In the genomic region with DNA sequence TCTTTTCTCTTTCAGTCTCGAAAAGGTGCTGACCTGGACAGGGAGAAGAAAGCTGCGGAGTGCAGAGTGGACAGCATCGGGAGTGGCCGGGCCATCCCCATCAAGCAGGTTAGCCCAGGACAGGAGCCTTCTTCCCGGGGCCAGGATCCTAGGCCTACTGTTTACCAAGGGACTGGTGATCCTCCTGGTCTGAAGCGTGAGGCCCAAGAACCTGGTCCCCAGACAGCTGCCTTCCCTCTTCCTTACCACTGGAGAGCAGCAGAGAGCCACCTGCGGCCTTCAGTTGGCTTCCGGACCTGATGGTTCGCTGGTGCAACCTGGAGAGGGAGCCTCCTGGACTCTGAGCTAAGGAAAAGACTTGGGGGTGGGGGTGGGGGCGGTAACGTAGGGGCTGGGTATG, we compare ENCODE assay signal across 9 mouse cellular contexts. TPM values are rescaled to one million over a fixed set of nuclear protein-coding genes. Genes with fewer than 3 reads are reported as not detected.
A peak's percentile ranks its signal among the peaks of the same experiment; 100 is the strongest.
DNase-seq lines count a peak whose midpoint lies in the region; ATAC-seq and TF ChIP-seq lines count a peak whose summit lies in the region.
"Had no signal": no experiment of that assay in that cellular context is flagged by ENCODE, and none has a peak within 500 bp of the region (broad histone marks: within the 10 kb centered on the region; RNA-seq: fewer than 3 reads in every experiment).

No protein-coding gene starts in this region.

- H3K27me3 ChIP-seq in testis, adult 2 months (ENCODE audit: control insufficient read depth, insufficient read depth, low read length), result no peaks in the 10 kb centered on the region
- no peaks in the 10 kb centered on the region for H3K27me3 ChIP-seq in cerebellum, adult 2 months (ENCODE audit: control insufficient read depth, insufficient read depth, low read length)
- H3K27me3 ChIP-seq in limb, embryonic 12.5 days, result peaks cover 9% of the 10 kb centered on the region; the same call in 1 of the 2 replicates
- H3K27me3 ChIP-seq in midbrain, embryonic 12.5 days, result peaks cover 24% of the 10 kb centered on the region
- no peaks in the 10 kb centered on the region for H3K27me3 ChIP-seq in small intestine, adult 2 months (ENCODE audit: control insufficient read depth, insufficient read depth, low read length)

- no peaks in the 10 kb centered on the region for H3K4me1 ChIP-seq in testis, adult 2 months (ENCODE audit: control insufficient read depth, insufficient read depth, low read length)
- peaks cover 40% of the 10 kb centered on the region for H3K4me1 ChIP-seq in cerebellum, adult 2 months (ENCODE audit: control insufficient read depth, insufficient read depth, low read length)
- H3K4me1 ChIP-seq in limb, embryonic 12.5 days (replicated peaks), result peaks cover 53% of the 10 kb centered on the region
- H3K4me1 ChIP-seq in midbrain, embryonic 12.5 days, result peaks cover 67% of the 10 kb centered on the region
- peaks cover 4% of the 10 kb centered on the region for H3K4me1 ChIP-seq in small intestine, adult 2 months (ENCODE audit: control insufficient read depth, insufficient read depth, insufficient read length, low read length)

- no peak overlapping the region for H3K4me2 ChIP-seq in limb, embryonic 12.5 days
- H3K4me2 ChIP-seq in midbrain, embryonic 12.5 days (replicated peaks), result no peak overlapping the region

- H3K36me3 ChIP-seq in testis, adult 2 months (ENCODE audit: control insufficient read depth, insufficient read depth, low read length), result no peaks in the 10 kb centered on the region
- peaks cover 86% of the 10 kb centered on the region for H3K36me3 ChIP-seq in limb, embryonic 12.5 days
- peaks cover 75% of the 10 kb centered on the region for H3K36me3 ChIP-seq in midbrain, embryonic 12.5 days
- H3K36me3 ChIP-seq in small intestine, adult 2 months (ENCODE audit: control insufficient read depth, insufficient read depth, low read length), result peaks cover 33% of the 10 kb centered on the region

- H3K9me3 ChIP-seq in limb, embryonic 12.5 days, result no peaks in the 10 kb centered on the region
- no peaks in the 10 kb centered on the region for H3K9me3 ChIP-seq in midbrain, embryonic 12.5 days

- WGBS in cerebellum, adult 2 months, result 27% methylated on average over 11 of the region's 11 CpGs
- 22% methylated on average over 11 of the region's 11 CpGs for WGBS in limb, embryonic 12.5 days
- 28% methylated on average over 11 of the region's 11 CpGs for WGBS in midbrain, embryonic 12.5 days
- WGBS in small intestine, adult 2 months, result 13% methylated on average over 11 of the region's 11 CpGs

- peak; percentile 12; the same call in 1 of the 2 replicates for ATAC-seq in limb, embryonic 12.5 days (ENCODE audit: insufficient number of reproducible peaks, insufficient read depth, low FRiP score, low TSS enrichment, low read depth)
- peak; percentile 27; the same call in 1 of the 2 replicates for ATAC-seq in midbrain, embryonic 12.5 days (ENCODE audit: low FRiP score, low read depth)

- H3K4me3 ChIP-seq in testis, adult 2 months (ENCODE audit: control insufficient read depth, low read depth, low read length), result no peak overlapping the region
- no peak overlapping the region for H3K4me3 ChIP-seq in cerebellum, adult 2 months (replicated peaks; ENCODE audit: insufficient read depth, low read depth, low read length)
- no peak overlapping the region for H3K4me3 ChIP-seq in limb, embryonic 12.5 days (replicated peaks)
- H3K4me3 ChIP-seq in midbrain, embryonic 12.5 days, result no peak overlapping the region
- H3K4me3 ChIP-seq in small intestine, adult 2 months (ENCODE audit: low read depth, low read length), result peak overlapping the region; percentile 57

- TF ChIP-seq CTCF in testis, adult 2 months (IDR thresholded peaks at IDR 0.05; ENCODE audit: control insufficient read depth, insufficient read depth, insufficient replicate concordance, low read depth, low read length), result peak; percentile 64; the same call in 1 of the 2 replicates
- TF ChIP-seq CTCF in cerebellum, adult 2 months (IDR thresholded peaks at IDR 0.05; ENCODE audit: borderline replicate concordance, insufficient read depth, low read depth, low read length), result peak; percentile 89
- TF ChIP-seq CTCF in small intestine, adult 2 months (IDR thresholded peaks at IDR 0.05; ENCODE audit: extremely low read depth, insufficient read length, insufficient replicate concordance, low read depth, low read length), result peak; percentile 89

- H3K9ac ChIP-seq in limb, embryonic 12.5 days (replicated peaks), result no peak overlapping the region
- no peak overlapping the region for H3K9ac ChIP-seq in midbrain, embryonic 12.5 days (replicated peaks)

- H3K27ac ChIP-seq in testis, adult 2 months (ENCODE audit: control insufficient read depth, insufficient read depth, low read depth, low read length), result no peak overlapping the region
- H3K27ac ChIP-seq in cerebellum, adult 2 months (ENCODE audit: insufficient read depth, low read length), result no peak overlapping the region
- H3K27ac ChIP-seq in limb, embryonic 12.5 days, result peak overlapping the region; percentile 50; the same call in 1 of the 2 replicates
- H3K27ac ChIP-seq in midbrain, embryonic 12.5 days (replicated peaks), result peak overlapping the region; percentile 30
- peak overlapping the region; percentile 81 for H3K27ac ChIP-seq in small intestine, adult 2 months (ENCODE audit: insufficient read depth, low read depth, low read length)
- H3K27ac ChIP-seq: macrophage had no signal

- no peak for DNase-seq in testis, postnatal 14 days (ENCODE audit: low spot score)
- DNase-seq in cerebellum, adult 2 months, result peak; percentile 78 to 80
- peak; percentile 51 to 56 for DNase-seq in frontal cortex, postnatal 14 days (ENCODE audit: low spot score in 2 of 2)
- DNase-seq in induced T-regulatory cell, adult 2 months (ENCODE audit: low read depth), result peak; percentile 78

- no peak for TF ChIP-seq POLR2A in testis, adult 2 months (IDR thresholded peaks at IDR 0.05; ENCODE audit: control insufficient read depth, low read depth, low read length)
- TF ChIP-seq POLR2A in cerebellum, adult 2 months (IDR thresholded peaks at IDR 0.05; ENCODE audit: borderline replicate concordance, insufficient read depth, low read length), result no peak
- no peak; the same call in 1 of the 2 replicates for TF ChIP-seq POLR2A in small intestine, adult 2 months (IDR thresholded peaks at IDR 0.05; ENCODE audit: low read depth, low read length)

RNA-seq across cellular contexts. Expression of a gene that starts 31.3 kb away (rescaled TPM):
- polyA plus RNA-seq in testis, adult 2 months (2012; rRNA removed), result 29.5 and 31.0 TPM in 2 replicates
- polyA plus RNA-seq in cerebellum, adult 2 months (2012; rRNA removed), result 402 and 421 TPM in 2 replicates
- 42.0 and 67.8 TPM in 2 replicates for polyA plus RNA-seq in limb, embryonic 12.5 days (2016; fragmentation: Nextera tagmentation; extraction: Ambion mirVana)
- 60.4 and 64.6 TPM in 2 replicates for polyA plus RNA-seq in midbrain, embryonic 12.5 days (2016; fragmentation: Nextera tagmentation; extraction: Ambion mirVana)
- polyA plus RNA-seq in small intestine, adult 2 months (2012; rRNA removed), result 31.4 and 59.4 TPM in 2 replicates

RNA-seq across cellular contexts. Expression of a gene that starts 35.7 kb away (rescaled TPM):
- polyA plus RNA-seq in testis, adult 2 months (2012; rRNA removed), result 5.7 and 6.2 TPM in 2 replicates
- polyA plus RNA-seq in cerebellum, adult 2 months (2012; rRNA removed), result 60.6 and 61.1 TPM in 2 replicates
- polyA plus RNA-seq in limb, embryonic 12.5 days (2016; fragmentation: Nextera tagmentation; extraction: Ambion mirVana), result 21.0 and 21.8 TPM in 2 replicates
- polyA plus RNA-seq in midbrain, embryonic 12.5 days (2016; fragmentation: Nextera tagmentation; extraction: Ambion mirVana), result 31.8 and 35.4 TPM in 2 replicates
- polyA plus RNA-seq in small intestine, adult 2 months (2012; rRNA removed), result 51.7 and 135 TPM in 2 replicates

RNA-seq across cellular contexts. Expression of a gene that starts 38.2 kb away (rescaled TPM):
- polyA plus RNA-seq in testis, adult 2 months (2012; rRNA removed), result 243 and 247 TPM in 2 replicates
- polyA plus RNA-seq in cerebellum, adult 2 months (2012; rRNA removed), result 246 and 265 TPM in 2 replicates
- polyA plus RNA-seq in limb, embryonic 12.5 days (2016; fragmentation: Nextera tagmentation; extraction: Ambion mirVana), result 105 TPM in 2 replicates
- polyA plus RNA-seq in midbrain, embryonic 12.5 days (2016; fragmentation: Nextera tagmentation; extraction: Ambion mirVana), result 102 and 116 TPM in 2 replicates
- 159 and 230 TPM in 2 replicates for polyA plus RNA-seq in small intestine, adult 2 months (2012; rRNA removed)

RNA-seq across cellular contexts. Expression of a gene that starts 43.7 kb away (rescaled TPM):
- polyA plus RNA-seq in testis, adult 2 months (2012; rRNA removed), result 0.11 and 0.16 TPM in 2 replicates
- polyA plus RNA-seq in cerebellum, adult 2 months (2012; rRNA removed), result 0.38 and 0.44 TPM in 2 replicates
- 0.05 TPM in 1 of 2 replicates, not detected in the other for polyA plus RNA-seq in limb, embryonic 12.5 days (2016; fragmentation: Nextera tagmentation; extraction: Ambion mirVana)
- polyA plus RNA-seq in midbrain, embryonic 12.5 days (2016; fragmentation: Nextera tagmentation; extraction: Ambion mirVana), result 0.10 and 0.18 TPM in 2 replicates
- polyA plus RNA-seq in small intestine, adult 2 months (2012; rRNA removed), result not detected in 2 replicates
- polyA plus RNA-seq: macrophage had no signal

RNA-seq across cellular contexts. Expression of a gene that starts 57.5 kb away (rescaled TPM):
- 0.46 and 0.52 TPM in 2 replicates for polyA plus RNA-seq in testis, adult 2 months (2012; rRNA removed)
- polyA plus RNA-seq in cerebellum, adult 2 months (2012; rRNA removed), result 0.18 and 0.21 TPM in 2 replicates
- polyA plus RNA-seq in limb, embryonic 12.5 days (2016; fragmentation: Nextera tagmentation; extraction: Ambion mirVana), result 0.72 and 1.1 TPM in 2 replicates
- polyA plus RNA-seq in midbrain, embryonic 12.5 days (2016; fragmentation: Nextera tagmentation; extraction: Ambion mirVana), result 0.16 and 0.19 TPM in 2 replicates
- 0.42 and 0.47 TPM in 2 replicates for polyA plus RNA-seq in small intestine, adult 2 months (2012; rRNA removed)

Comparison
In these comparisons a context has a peak if more than half of its experiments do, and no peak if none do; other contexts are left out.
1. H3K27ac ChIP-seq: peak in limb, embryonic 12.5 days (single experiment), midbrain, embryonic 12.5 days (single experiment) and small intestine, adult 2 months (single experiment); none in testis, adult 2 months (single experiment) and cerebellum, adult 2 months (single experiment).
2. Peak in every context shown above with its lines, with median percentiles within 50 percentile points of each other: CTCF ChIP-seq.